Mouse (Mus musculus) C2C12 (cell line): Measurements from ENCODE around the gene Serpina1e. TPM values are rescaled to one million over a fixed set of nuclear protein-coding genes. Genes with fewer than 3 reads are reported as not detected.
"Not testable (repeated sequence)": the region's sequence is repeated elsewhere in the genome, so short reads cannot be mapped to it uniquely, and the experiment has no call there.

Experiments used
- H3K27me3 ChIP-seq: one replicate; pipeline ENCODE4 v1.6.1; 2011; ENCODE audit not compliant: control insufficient read depth, insufficient read depth, insufficient read length
- H3K36me3 ChIP-seq: one replicate; pipeline ENCODE4 v1.6.1; 2011; ENCODE audit not compliant: control insufficient read depth, insufficient read depth
- H3K4me3 ChIP-seq: one replicate; pipeline ENCODE4 v1.5.1; 2011; ENCODE audit warnings: mild to moderate bottlenecking, control low read depth; ENCODE audit not compliant: poor library complexity, insufficient read depth, severe bottlenecking
- H3K79me2 ChIP-seq: one replicate; pipeline ENCODE4 v1.6.1; 2011; ENCODE audit not compliant: control insufficient read depth, insufficient read depth
- H3K79me3 ChIP-seq: one replicate; pipeline ENCODE4 v1.6.1; 2011; ENCODE audit warnings: low read depth, control low read depth
- H3ac ChIP-seq: one replicate; pipeline ENCODE3; 2011; ENCODE audit warnings: low read depth; ENCODE audit not compliant: control insufficient read depth, insufficient read length
- MYOD1 ChIP-seq: IDR thresholded peaks from one replicate; pipeline ENCODE4 v1.6.1; 2011; ENCODE audit warnings: low read depth; ENCODE audit not compliant: control insufficient read depth, insufficient read length
- MYOG ChIP-seq: IDR thresholded peaks from one replicate; pipeline ENCODE4 v1.6.1; 2011; ENCODE audit not compliant: control insufficient read depth, insufficient read length; ENCODE audit errors: extremely low read depth
- polyA plus RNA-seq: library from polyadenylated mRNA; unstranded; fragments of >200 nt; fragmentation: generic; extraction: Trizol; gene quantifications from one replicate; pipeline ENCODE4 v1.2.1, GENCODE M21; 2012; ENCODE audit warnings: missing spikeins

The Serpina1e gene
- polyA plus RNA-seq, 1 experiment, result not detected

- H3K79me2 ChIP-seq, result no peaks in the 10 kb centered on the region
- H3K27me3 ChIP-seq, result no peaks in the 10 kb centered on the region
- H3K79me3 ChIP-seq, result no peaks in the 10 kb centered on the region
- H3K36me3 ChIP-seq, result no peaks in the 10 kb centered on the region
- no peak overlapping the region for H3K4me3 ChIP-seq
- no peak overlapping the region for H3ac ChIP-seq
- no peak for TF ChIP-seq MYOD1
- no peak for TF ChIP-seq MYOG
Measured at GRCm38 (mm10) chr12:103946243-103946642, 12.5 kb downstream of the Serpina1e start.

GRCm38 (mm10) chr12:103909181-103909580, 49.6 kb downstream of the Serpina1e start:
- not testable (repeated sequence) for H3K79me2 ChIP-seq

GRCm38 (mm10) chr12:103907746-103908145, 51.0 kb downstream of the Serpina1e start:
- H3ac ChIP-seq, H3K36me3 ChIP-seq, H3K27me3 ChIP-seq, H3K79me3 ChIP-seq, H3K79me2 ChIP-seq, H3K4me3 ChIP-seq: not testable (repeated sequence)

More at GRCm38 (mm10) chr12:103909181-103909580, 49.6 kb downstream of the Serpina1e start:
- H3ac ChIP-seq, H3K4me3 ChIP-seq, H3K27me3 ChIP-seq, H3K36me3 ChIP-seq, H3K79me3 ChIP-seq: not testable (repeated sequence)

GRCm38 (mm10) chr12:103904837-103905340, 53.9 kb downstream of the Serpina1e start, which contains the start of gene Serpina1c:
Gene Serpina1c (minus strand): TSS chr12:103904887.
- not testable (repeated sequence) for H3ac ChIP-seq, H3K79me3 ChIP-seq, H3K4me3 ChIP-seq, H3K79me2 ChIP-seq, H3K36me3 ChIP-seq, H3K27me3 ChIP-seq

GRCm38 (mm10) chr12:103901929-103902328, 56.8 kb downstream of the Serpina1e start:
- not testable (repeated sequence) for H3K27me3 ChIP-seq, H3K36me3 ChIP-seq, H3K79me2 ChIP-seq, H3K79me3 ChIP-seq, H3ac ChIP-seq, H3K4me3 ChIP-seq

Other genes starting within 250 kb of the Serpina1e start
- 0.06 TPM for gene Serpina1d, start 185.4 kb downstream of the Serpina1e start, polyA plus RNA-seq
- not detected for gene Serpina1b, start 128.6 kb downstream of the Serpina1e start, polyA plus RNA-seq
- gene Serpina1a, start 95.4 kb downstream of the Serpina1e start, polyA plus RNA-seq, result not detected
- not detected for gene Serpina1c, start 54.1 kb downstream of the Serpina1e start, polyA plus RNA-seq
- not detected for gene Serpina11, start 31.0 kb upstream of the Serpina1e start, polyA plus RNA-seq
- gene Serpina9, start 54.8 kb upstream of the Serpina1e start, polyA plus RNA-seq, result 0.01 TPM
- not detected for gene Serpina12, start 85.5 kb upstream of the Serpina1e start, polyA plus RNA-seq
- gene Serpina5, start 142.1 kb upstream of the Serpina1e start, polyA plus RNA-seq, result not detected
- gene Serpina3a, start 153.7 kb upstream of the Serpina1e start, polyA plus RNA-seq, result not detected
- not detected for gene Serpina3b, start 169.0 kb upstream of the Serpina1e start, polyA plus RNA-seq
- gene Serpina3c, start 194.9 kb upstream of the Serpina1e start, polyA plus RNA-seq, result not detected